18 mouse cellular contexts compared by ENCODE assay signal in genomic region chr1:189315896-189316295, GRCm38 (mm10).
DNase-seq lines count a peak whose midpoint lies in the region; ATAC-seq and TF ChIP-seq lines count a peak whose summit lies in the region.
"Had no signal": no experiment of that assay in that cellular context is flagged by ENCODE, and none has a peak within 500 bp of the region (broad histone marks: within the 10 kb centered on the region; RNA-seq: fewer than 3 reads in every experiment).

No protein-coding gene starts in this region.

- no peak overlapping the region for H3K27ac ChIP-seq in midbrain, postnatal 0 days (ENCODE audit: low read depth, low read length)
- no peak overlapping the region for H3K27ac ChIP-seq in midbrain, embryonic 16.5 days (ENCODE audit: low read length)
- H3K27ac ChIP-seq: limb, embryonic 12.5 days; midbrain, embryonic 13.5 days had no signal

- H3K4me2 ChIP-seq in midbrain, postnatal 0 days (ENCODE audit: low read depth, low read length, poor library complexity, severe bottlenecking), result no peak overlapping the region
- H3K4me2 ChIP-seq in midbrain, embryonic 16.5 days (ENCODE audit: low read length), result no peak overlapping the region
- H3K4me2 ChIP-seq: limb, embryonic 12.5 days; midbrain, embryonic 13.5 days had no signal

- H3K9me3 ChIP-seq in midbrain, postnatal 0 days (ENCODE audit: low read length), result no peaks in the 10 kb centered on the region
- H3K9me3 ChIP-seq in midbrain, embryonic 16.5 days (replicated peaks; ENCODE audit: control insufficient read depth, low read length, poor library complexity, severe bottlenecking), result no peaks in the 10 kb centered on the region
- H3K9me3 ChIP-seq: limb, embryonic 12.5 days; midbrain, embryonic 13.5 days had no signal

- peak; percentile 47 for TF ChIP-seq CTCF in midbrain, postnatal 0 days (IDR thresholded peaks at IDR 0.05)

- H3K4me1 ChIP-seq in midbrain, postnatal 0 days (ENCODE audit: insufficient read depth, low read length), result no peaks in the 10 kb centered on the region
- no peaks in the 10 kb centered on the region for H3K4me1 ChIP-seq in midbrain, embryonic 16.5 days (ENCODE audit: control insufficient read depth, insufficient read depth, low read length)
- H3K4me1 ChIP-seq: limb, embryonic 12.5 days; midbrain, embryonic 13.5 days had no signal

- H3K27me3 ChIP-seq in midbrain, postnatal 0 days (ENCODE audit: insufficient read depth, low read length), result no peaks in the 10 kb centered on the region
- no peaks in the 10 kb centered on the region for H3K27me3 ChIP-seq in midbrain, embryonic 16.5 days (ENCODE audit: control insufficient read depth, insufficient read depth, low read depth, low read length)
- H3K27me3 ChIP-seq: limb, embryonic 12.5 days; midbrain, embryonic 13.5 days had no signal

- peak; percentile 18 for DNase-seq in embryo, embryonic 11 days
- no peak for DNase-seq in embryo, embryonic 9.5 days (ENCODE audit: extremely low spot score)
- peak; percentile 7 for DNase-seq in kidney, adult 9 months
- DNase-seq in kidney, postnatal 14 days, result no peak
- DNase-seq in midbrain, postnatal 0 days (ENCODE audit: low spot score), result no peak
- no peak for DNase-seq in natural killer cell, adult 2 months (ENCODE audit: low spot score in 2 of 2)
- no peak for DNase-seq in frontal cortex, adult 2 months (ENCODE audit: extremely low spot score in 1 of 2, low spot score in 1 of 2)
- DNase-seq: B cell, adult 2 months; cerebellum, adult 11 months; cerebellum, postnatal 36 days; heart, adult 11 months; heart, postnatal 10 days; kidney, postnatal 25 days had no signal

- H3K9ac ChIP-seq in midbrain, postnatal 0 days (replicated peaks; ENCODE audit: low read length, poor library complexity, severe bottlenecking), result no peak overlapping the region
- no peak overlapping the region for H3K9ac ChIP-seq in midbrain, embryonic 16.5 days (ENCODE audit: low read depth, low read length)
- H3K9ac ChIP-seq: limb, embryonic 12.5 days; midbrain, embryonic 13.5 days had no signal

- WGBS in midbrain, postnatal 0 days, result 58% methylated on average over 2 of the region's 2 CpGs
- WGBS in midbrain, embryonic 16.5 days, result 62% methylated on average over 2 of the region's 2 CpGs

- H3K4me3 ChIP-seq in midbrain, postnatal 0 days (ENCODE audit: low read depth, low read length), result no peak overlapping the region
- no peak overlapping the region for H3K4me3 ChIP-seq in midbrain, embryonic 16.5 days (ENCODE audit: low read depth, low read length)
- H3K4me3 ChIP-seq: limb, embryonic 12.5 days; midbrain, embryonic 13.5 days had no signal

- no peak for ATAC-seq in midbrain, postnatal 0 days (ENCODE audit: low FRiP score)
- ATAC-seq in midbrain, embryonic 16.5 days, result no peak
- ATAC-seq: activated CD4-positive, CD25-positive, alpha-beta regulatory T cell, adult 4 months; inflammation-experienced regulatory T-cells, adult 6 months; midbrain, embryonic 13.5 days had no signal

- H3K36me3 ChIP-seq in midbrain, postnatal 0 days (ENCODE audit: insufficient read depth, low read length), result no peaks in the 10 kb centered on the region
- H3K36me3 ChIP-seq in midbrain, embryonic 16.5 days (ENCODE audit: control insufficient read depth, insufficient read depth, low read length), result no peaks in the 10 kb centered on the region
- H3K36me3 ChIP-seq: limb, embryonic 12.5 days; midbrain, embryonic 13.5 days had no signal

Comparison
In these comparisons a context has a peak if more than half of its experiments do, and no peak if none do; other contexts are left out.
1. DNase-seq: peak in embryo, embryonic 11 days (single experiment) and kidney, adult 9 months (single experiment); none in embryo, embryonic 9.5 days (single experiment), kidney, postnatal 14 days (single experiment), midbrain, postnatal 0 days (single experiment), natural killer cell, adult 2 months (0 of 2) and frontal cortex, adult 2 months (0 of 2).